12 mouse cellular contexts compared by ENCODE assay signal in genomic region chr17:13769256-13769655, GRCm38 (mm10). TPM values are rescaled to one million over a fixed set of nuclear protein-coding genes. Genes with fewer than 3 reads are reported as not detected.
A peak's percentile ranks its signal among the peaks of the same experiment; 100 is the strongest.
DNase-seq lines count a peak whose midpoint lies in the region; ATAC-seq and TF ChIP-seq lines count a peak whose summit lies in the region.
"Had no signal": no experiment of that assay in that cellular context is flagged by ENCODE, and none has a peak within 500 bp of the region (broad histone marks: within the 10 kb centered on the region; RNA-seq: fewer than 3 reads in every experiment).

No protein-coding gene starts in this region.

- no peak overlapping the region for H3K9ac ChIP-seq in forebrain, postnatal 0 days
- no peak overlapping the region for H3K9ac ChIP-seq in forebrain, embryonic 12.5 days
- H3K9ac ChIP-seq in limb, embryonic 11.5 days (ENCODE audit: low read length), result no peak overlapping the region
- H3K9ac ChIP-seq: forebrain, embryonic 15.5 days had no signal

- TF ChIP-seq CTCF in forebrain, postnatal 0 days (IDR thresholded peaks at IDR 0.05; ENCODE audit: low read depth), result peak; percentile 58

- no peaks in the 10 kb centered on the region for H3K9me3 ChIP-seq in forebrain, postnatal 0 days (ENCODE audit: low read length)
- no peaks in the 10 kb centered on the region for H3K9me3 ChIP-seq in forebrain, embryonic 12.5 days
- H3K9me3 ChIP-seq in limb, embryonic 11.5 days (ENCODE audit: control insufficient read depth, low read length), result no peaks in the 10 kb centered on the region
- no peaks in the 10 kb centered on the region for H3K9me3 ChIP-seq in limb, embryonic 10.5 days (replicated peaks)
- H3K9me3 ChIP-seq in embryonic facial prominence, embryonic 10.5 days, result 0 out of 2 replicates have a peak, but pooled peaks cover 4% of the 10 kb centered on the region
- H3K9me3 ChIP-seq: forebrain, embryonic 15.5 days had no signal

- ATAC-seq in forebrain, postnatal 0 days, result no peak
- no peak for ATAC-seq in forebrain, embryonic 12.5 days (ENCODE audit: low FRiP score)
- no peak for ATAC-seq in limb, embryonic 11.5 days (ENCODE audit: insufficient number of reproducible peaks, low FRiP score, low TSS enrichment, low read depth)
- 0 out of 2 replicates have a peak, but pooled peaks have one; percentile 47 for ATAC-seq in common myeloid progenitor, adult 5-6 weeks (replicated peaks; ENCODE audit: low read depth, poor library complexity, severe bottlenecking)
- ATAC-seq: CD4-positive, CD25-positive, alpha-beta regulatory T cell, adult 4 months; forebrain, embryonic 15.5 days had no signal

- DNase-seq in forebrain, postnatal 0 days, result no peak
- DNase-seq in limb, embryonic 11.5 days (ENCODE audit: low spot score), result peak; percentile 27
- no peak for DNase-seq in limb, embryonic 10.5 days (ENCODE audit: low spot score)
- DNase-seq in A20 (ENCODE audit: low read depth, low spot score), result peak; percentile 48
- DNase-seq in urinary bladder, postnatal 10 days (ENCODE audit: low spot score), result no peak
- no peak for DNase-seq in embryonic facial prominence, embryonic 10.5 days (ENCODE audit: low spot score)

- 88% methylated on average over 3 of the region's 3 CpGs for WGBS in forebrain, postnatal 0 days
- WGBS in forebrain, embryonic 12.5 days, result 95% methylated on average over 3 of the region's 3 CpGs
- WGBS in limb, embryonic 11.5 days, result 97% methylated on average over 3 of the region's 3 CpGs
- WGBS in limb, embryonic 10.5 days, result 97% methylated on average over 3 of the region's 3 CpGs
- 91% methylated on average over 3 of the region's 3 CpGs for WGBS in embryonic facial prominence, embryonic 10.5 days

- no peak overlapping the region for H3K27ac ChIP-seq in forebrain, postnatal 0 days (ENCODE audit: low read depth, low read length)
- no peak overlapping the region for H3K27ac ChIP-seq in forebrain, embryonic 12.5 days
- no peak overlapping the region for H3K27ac ChIP-seq in limb, embryonic 11.5 days (replicated peaks; ENCODE audit: low read depth, low read length)
- no peak overlapping the region for H3K27ac ChIP-seq in limb, embryonic 10.5 days
- H3K27ac ChIP-seq in embryonic facial prominence, embryonic 10.5 days (replicated peaks), result no peak overlapping the region
- H3K27ac ChIP-seq: forebrain, embryonic 15.5 days had no signal

- H3K36me3 ChIP-seq in forebrain, postnatal 0 days (ENCODE audit: insufficient read depth), result no peaks in the 10 kb centered on the region
- H3K36me3 ChIP-seq in forebrain, embryonic 12.5 days (replicated peaks), result peaks cover 3% of the 10 kb centered on the region; the same call in 1 of the 2 replicates
- H3K36me3 ChIP-seq in limb, embryonic 11.5 days (ENCODE audit: control insufficient read depth, insufficient read depth, low read length), result no peaks in the 10 kb centered on the region
- no peaks in the 10 kb centered on the region for H3K36me3 ChIP-seq in limb, embryonic 10.5 days
- peaks cover 8% of the 10 kb centered on the region; the same call in 1 of the 2 replicates for H3K36me3 ChIP-seq in embryonic facial prominence, embryonic 10.5 days (replicated peaks)
- H3K36me3 ChIP-seq: forebrain, embryonic 15.5 days had no signal

- no peaks in the 10 kb centered on the region for H3K27me3 ChIP-seq in forebrain, postnatal 0 days (ENCODE audit: insufficient read depth, low read length)
- no peaks in the 10 kb centered on the region for H3K27me3 ChIP-seq in forebrain, embryonic 12.5 days
- H3K27me3 ChIP-seq in limb, embryonic 11.5 days (ENCODE audit: control insufficient read depth, insufficient read depth, low read length), result no peaks in the 10 kb centered on the region
- no peaks in the 10 kb centered on the region for H3K27me3 ChIP-seq in limb, embryonic 10.5 days (ENCODE audit: low read depth, poor library complexity, severe bottlenecking)
- no peaks in the 10 kb centered on the region for H3K27me3 ChIP-seq in embryonic facial prominence, embryonic 10.5 days (replicated peaks; ENCODE audit: low read depth, poor library complexity, severe bottlenecking)
- H3K27me3 ChIP-seq: forebrain, embryonic 15.5 days had no signal

- no peaks in the 10 kb centered on the region for H3K4me1 ChIP-seq in forebrain, postnatal 0 days (ENCODE audit: insufficient read depth)
- H3K4me1 ChIP-seq in forebrain, embryonic 12.5 days, result peaks cover 5% of the 10 kb centered on the region
- no peaks in the 10 kb centered on the region for H3K4me1 ChIP-seq in limb, embryonic 11.5 days (ENCODE audit: control insufficient read depth, insufficient read depth, low read length)
- H3K4me1 ChIP-seq in limb, embryonic 10.5 days, result no peaks in the 10 kb centered on the region
- H3K4me1 ChIP-seq in embryonic facial prominence, embryonic 10.5 days, result no peaks in the 10 kb centered on the region

- H3K4me2 ChIP-seq in forebrain, postnatal 0 days (ENCODE audit: low read depth), result no peak overlapping the region
- no peak overlapping the region for H3K4me2 ChIP-seq in forebrain, embryonic 12.5 days
- H3K4me2 ChIP-seq in limb, embryonic 11.5 days (ENCODE audit: low read depth, severe bottlenecking), result no peak overlapping the region
- H3K4me2 ChIP-seq: forebrain, embryonic 15.5 days; heart, embryonic 11.5 days had no signal

- H3K4me3 ChIP-seq in forebrain, postnatal 0 days (ENCODE audit: low read depth, low read length), result no peak overlapping the region
- H3K4me3 ChIP-seq in forebrain, embryonic 12.5 days (replicated peaks), result no peak overlapping the region
- H3K4me3 ChIP-seq in limb, embryonic 11.5 days (ENCODE audit: low read depth, low read length), result no peak overlapping the region
- H3K4me3 ChIP-seq in limb, embryonic 10.5 days, result no peak overlapping the region
- H3K4me3 ChIP-seq in embryonic facial prominence, embryonic 10.5 days, result no peak overlapping the region
- H3K4me3 ChIP-seq: forebrain, embryonic 15.5 days had no signal

RNA-seq across cellular contexts. Expression of gene Tcte2, which starts 7.6 kb away (rescaled TPM):
- total RNA-seq in forebrain, postnatal 0 days (2014; rRNA removed), result 22.7 and 22.9 TPM in 2 replicates
- polyA plus RNA-seq in forebrain, postnatal 0 days (2015; fragmentation: Nextera tagmentation; extraction: Ambion mirVana), result 9.3 and 10.7 TPM in 2 replicates
- 14.9 and 15.2 TPM in 2 replicates for polyA plus RNA-seq in forebrain, embryonic 12.5 days (2016; fragmentation: Nextera tagmentation; extraction: Ambion mirVana)
- 4.1 and 4.5 TPM in 2 replicates for polyA plus RNA-seq in limb, embryonic 11.5 days (2014; fragmentation: Nextera tagmentation; extraction: Ambion mirVana)
- polyA plus RNA-seq in limb, embryonic 10.5 days (2016; fragmentation: Nextera tagmentation; extraction: Ambion mirVana), result 2.6 and 3.3 TPM in 2 replicates
- not detected in 2 replicates for total RNA-seq in common myeloid progenitor, adult 5-6 weeks (2017)
- polyA plus RNA-seq in embryonic facial prominence, embryonic 10.5 days (2016; fragmentation: Nextera tagmentation; extraction: Ambion mirVana), result 2.8 and 3.3 TPM in 2 replicates
- total RNA-seq: megakaryocyte-erythroid progenitor cell, adult 5-6 weeks had no signal
- polyA plus RNA-seq: CD4-positive, CD25-positive, alpha-beta regulatory T cell, adult 4 months had no signal

RNA-seq across cellular contexts. Expression of gene Afdn, which starts 8.9 kb away (rescaled TPM):
- total RNA-seq in forebrain, postnatal 0 days (2014; rRNA removed), result 141 and 146 TPM in 2 replicates
- polyA plus RNA-seq in forebrain, postnatal 0 days (2015; fragmentation: Nextera tagmentation; extraction: Ambion mirVana), result 92.5 and 129 TPM in 2 replicates
- 163 and 182 TPM in 2 replicates for polyA plus RNA-seq in forebrain, embryonic 12.5 days (2016; fragmentation: Nextera tagmentation; extraction: Ambion mirVana)
- polyA plus RNA-seq in limb, embryonic 11.5 days (2014; fragmentation: Nextera tagmentation; extraction: Ambion mirVana), result 71.8 and 73.7 TPM in 2 replicates
- 65.6 and 70.2 TPM in 2 replicates for polyA plus RNA-seq in limb, embryonic 10.5 days (2016; fragmentation: Nextera tagmentation; extraction: Ambion mirVana)
- total RNA-seq in common myeloid progenitor, adult 5-6 weeks (2017), result 15.2 and 16.3 TPM in 2 replicates
- 61.0 and 64.8 TPM in 2 replicates for polyA plus RNA-seq in embryonic facial prominence, embryonic 10.5 days (2016; fragmentation: Nextera tagmentation; extraction: Ambion mirVana)

Comparison
In these comparisons a context has a peak if more than half of its experiments do, and no peak if none do; other contexts are left out.
1. DNase-seq: peak in limb, embryonic 11.5 days (single experiment) and A20 (single experiment); none in forebrain, postnatal 0 days (single experiment), limb, embryonic 10.5 days (single experiment), urinary bladder, postnatal 10 days (single experiment) and embryonic facial prominence, embryonic 10.5 days (single experiment).